Mouse (Mus musculus) cerebellum, postnatal 25 days (tissue): ENCODE results near the gene Hbb-y.
"Not testable (repeated sequence)": the region's sequence is repeated elsewhere in the genome, so short reads cannot be mapped to it uniquely, and the experiment has no call there.

ENCODE experiments used
- DNase-seq, 2 experiments: peaks; one replicate each; pipeline ENCODE4 v3.0.0; 2021; ENCODE audit warnings: mixed read lengths in 2 of 2

Hbb-y gene

DNA sequence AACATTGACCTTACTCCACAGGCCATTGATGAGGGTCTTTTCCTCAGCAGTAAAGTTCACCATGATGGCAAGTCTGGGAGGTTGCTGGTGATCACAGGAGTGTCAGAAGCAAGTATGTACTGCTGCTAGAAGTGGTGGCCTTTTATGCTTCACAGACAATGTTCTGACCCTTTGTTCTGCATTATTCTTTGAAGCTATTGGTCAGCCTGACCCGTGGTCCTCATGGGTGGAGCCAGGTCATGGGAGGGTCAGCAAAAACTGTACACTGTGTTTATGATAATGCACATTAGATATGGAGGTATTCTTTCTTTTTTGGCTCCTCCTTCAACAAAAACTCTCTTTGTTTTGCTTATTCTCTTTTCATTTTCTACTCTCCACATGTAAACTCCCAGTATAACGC is at the start of gene Hbb-y:
TSS of gene Hbb-y (minus strand) at position 127 of the 400 bp plus-strand sequence.
- DNase-seq, result no peak

DNA sequence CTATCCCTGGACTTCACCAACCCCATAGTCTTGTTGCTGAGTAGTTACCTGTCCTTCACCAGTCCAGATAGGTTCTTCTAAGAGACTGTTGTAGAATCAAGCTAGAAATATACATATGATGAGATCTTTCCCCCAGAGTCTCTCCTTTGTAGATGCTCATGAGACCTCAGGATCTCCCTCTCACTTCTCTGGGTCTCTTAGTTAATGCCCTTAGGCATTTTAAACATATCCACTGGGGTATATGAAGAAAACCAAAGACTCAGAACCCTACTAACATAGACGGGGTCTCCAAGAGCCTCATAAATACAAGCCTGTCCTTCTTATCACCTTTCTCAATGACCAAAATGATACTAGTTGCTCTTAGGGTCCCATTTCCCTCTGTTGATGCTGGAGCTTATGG is 41.4 kb upstream of the Hbb-y start, which contains the start of gene Olfr64:
TSS of gene Olfr64 (minus strand) at position 101 of the 400 bp plus-strand sequence.
- no peak for DNase-seq

DNA sequence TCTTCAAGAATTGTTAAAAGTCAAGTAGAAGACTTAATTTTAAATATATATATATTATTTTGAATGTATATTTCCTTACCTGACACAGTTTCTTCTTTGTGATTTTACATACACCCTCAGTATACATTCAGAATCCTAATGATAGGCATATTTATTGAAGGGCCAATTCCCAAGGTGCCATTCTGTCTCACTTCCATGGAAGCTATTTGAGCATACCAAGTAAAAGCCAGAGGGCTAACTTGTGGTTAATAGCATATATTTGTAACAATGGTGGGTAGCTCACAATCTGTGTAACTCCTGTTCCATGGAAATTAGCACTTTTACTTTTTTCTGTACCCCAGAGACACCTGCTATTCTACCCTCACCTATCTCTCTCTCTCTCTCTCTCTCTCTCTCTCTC is 33.1 kb upstream of the Hbb-y start, which contains the start of gene Olfr66:
TSS of gene Olfr66 (minus strand) at position 101 of the 400 bp plus-strand sequence.
- no peak for DNase-seq

DNA sequence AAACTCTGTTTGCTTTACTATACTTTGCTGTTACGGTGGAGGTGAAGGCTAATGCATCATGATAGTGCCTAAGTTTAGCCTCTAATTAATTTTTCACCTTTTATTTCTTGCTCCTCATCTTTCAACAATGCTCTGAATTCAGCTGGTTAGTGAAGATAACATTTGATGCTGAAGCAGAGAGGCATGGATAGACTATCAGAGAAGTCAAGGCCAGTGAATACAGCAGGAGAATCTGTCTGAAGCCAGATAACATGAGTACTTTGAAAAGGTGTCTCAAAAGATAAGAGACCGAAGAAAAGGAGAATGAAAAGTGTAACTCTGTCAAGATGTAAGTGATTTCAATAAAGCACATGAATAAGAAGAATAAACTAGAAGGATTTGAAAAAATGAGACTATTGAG is 24.1 kb upstream of the Hbb-y start:
- DNase-seq, result no peak

DNA sequence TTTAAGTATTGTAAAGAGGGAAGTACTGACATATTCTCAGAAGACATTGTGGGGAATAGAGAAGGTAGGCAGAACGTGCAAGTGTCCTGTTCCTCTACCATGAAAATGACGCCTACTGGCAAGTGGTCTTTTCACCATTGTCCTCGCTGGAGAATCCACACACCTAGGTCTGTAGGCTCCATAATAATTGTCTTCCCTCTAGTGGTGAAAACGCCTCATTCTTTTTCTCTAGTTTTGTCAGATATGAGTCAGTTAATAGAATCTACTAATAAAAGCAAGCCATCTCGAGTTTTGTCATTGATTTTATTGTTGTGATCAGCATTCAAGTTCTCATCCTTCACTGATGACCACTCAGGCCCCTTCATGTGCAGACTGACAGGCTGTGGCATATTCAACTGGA is 21.4 kb upstream of the Hbb-y start:
- no peak for DNase-seq

DNA sequence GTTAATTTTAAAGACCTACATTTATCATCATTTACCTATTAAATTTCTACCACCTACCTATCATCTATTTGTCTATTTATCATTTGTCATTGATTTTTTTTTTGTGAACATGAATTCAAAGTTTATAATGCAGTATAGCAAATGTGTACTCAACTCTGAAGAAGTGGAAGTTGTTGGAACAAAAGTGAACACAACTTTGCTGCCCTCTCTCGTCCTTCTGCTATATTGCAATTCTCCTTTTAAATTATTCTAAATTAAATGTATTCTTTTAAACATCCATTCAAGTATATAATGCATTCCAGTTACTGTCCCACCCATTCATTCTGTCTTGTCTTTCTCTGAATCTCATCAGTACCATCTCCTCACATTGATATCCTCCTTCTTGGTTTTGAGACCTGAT is 20.0 kb upstream of the Hbb-y start:
- DNase-seq, result no peak

DNA sequence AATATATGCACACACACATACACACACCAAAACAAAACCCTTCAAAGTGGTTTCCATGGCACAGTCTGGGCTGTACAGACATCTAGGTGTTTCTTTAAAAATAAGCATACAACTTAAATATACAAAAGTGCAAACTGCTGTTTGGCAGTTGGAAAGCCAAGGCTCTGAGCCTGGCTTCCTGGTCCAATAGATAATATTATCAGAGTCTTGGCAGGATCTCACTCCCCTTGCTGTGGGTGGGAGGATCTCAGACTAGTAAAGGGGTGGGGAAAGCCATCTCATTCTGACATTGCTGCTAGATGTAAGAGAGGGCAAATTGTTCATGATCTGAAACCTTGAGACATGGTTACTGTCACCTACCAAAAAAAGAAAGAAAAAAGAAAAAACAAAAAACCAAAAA is 17.7 kb upstream of the Hbb-y start:
- no peak for DNase-seq

DNA sequence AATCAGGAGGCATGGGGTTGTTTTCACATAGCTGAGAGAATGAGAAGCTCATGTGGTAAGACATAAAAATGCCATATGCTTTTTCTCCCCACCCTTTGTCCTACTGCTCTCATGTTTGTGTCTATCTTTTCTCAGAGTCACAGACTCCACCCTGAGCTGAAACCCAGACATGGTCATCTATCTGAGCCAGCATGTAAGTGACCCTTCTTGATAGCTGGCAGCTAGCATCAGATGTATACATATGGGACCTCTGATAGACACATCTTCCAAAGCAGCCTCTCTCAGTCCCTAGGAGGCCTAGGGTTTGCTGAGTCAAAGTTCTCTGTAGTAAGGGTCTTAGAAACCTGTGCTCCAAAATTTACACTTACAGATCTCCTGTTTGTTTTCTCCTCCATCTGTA is 12.7 kb upstream of the Hbb-y start:
- no peak for DNase-seq

DNA sequence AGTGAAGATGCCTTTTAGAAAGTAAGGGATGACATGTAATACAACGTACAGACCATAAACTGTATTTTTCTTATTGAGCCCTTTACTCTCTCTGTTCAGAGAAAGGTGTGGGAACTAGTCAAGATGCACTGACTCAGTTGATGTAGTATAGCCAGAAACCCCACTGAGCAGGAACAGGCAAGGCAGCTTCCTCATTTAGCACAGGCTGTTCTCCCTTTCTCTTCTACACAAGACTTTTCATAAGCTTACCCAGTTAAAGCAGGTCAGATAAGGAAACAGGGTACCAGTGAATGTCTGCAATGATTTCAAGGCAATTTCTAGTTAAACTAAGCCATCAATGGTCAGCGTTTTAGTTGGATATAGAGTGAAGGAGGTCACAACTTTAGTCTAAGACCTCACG is 8.5 kb upstream of the Hbb-y start:
- DNase-seq, result no peak

DNA sequence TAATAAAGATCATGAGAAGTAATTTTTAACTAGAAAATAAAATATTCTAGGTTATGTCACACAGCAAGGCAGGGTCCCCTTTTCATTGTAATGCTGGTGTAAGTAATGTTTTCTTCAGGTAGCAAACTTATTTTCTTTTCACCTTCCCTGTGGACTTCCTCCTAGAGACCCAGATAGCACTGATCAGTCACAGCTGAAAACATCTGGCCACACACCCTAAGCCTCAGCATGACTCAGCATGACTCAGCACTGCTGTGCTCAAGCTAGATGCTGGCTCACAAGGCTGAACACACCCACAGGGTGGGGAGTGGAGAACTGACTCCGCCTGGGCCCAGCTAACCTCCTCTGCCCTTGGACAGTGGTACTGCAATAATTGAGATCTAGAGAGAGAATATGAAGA is 7.8 kb upstream of the Hbb-y start:
- DNase-seq, result no peak

DNA sequence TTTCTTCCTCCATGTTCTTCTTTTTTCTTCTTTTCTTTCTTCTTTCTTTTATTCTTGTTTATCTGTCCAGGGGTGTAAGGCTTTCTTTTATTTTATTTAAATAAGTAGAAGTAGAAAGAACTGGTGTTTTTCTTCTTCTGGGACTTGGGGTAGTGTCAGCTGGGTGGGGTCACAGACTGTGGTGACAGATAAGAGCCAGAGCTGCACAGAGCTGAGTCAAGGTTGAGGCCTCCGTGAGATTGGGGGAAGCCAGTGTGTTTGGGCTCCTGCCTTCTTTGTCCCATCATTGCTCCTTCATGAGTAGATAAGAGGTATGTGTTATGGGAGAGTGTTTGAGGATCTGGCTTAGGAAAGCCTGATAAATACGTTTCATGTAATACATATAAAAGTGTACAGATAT is 6.1 kb upstream of the Hbb-y start:
- DNase-seq, result no peak

DNA sequence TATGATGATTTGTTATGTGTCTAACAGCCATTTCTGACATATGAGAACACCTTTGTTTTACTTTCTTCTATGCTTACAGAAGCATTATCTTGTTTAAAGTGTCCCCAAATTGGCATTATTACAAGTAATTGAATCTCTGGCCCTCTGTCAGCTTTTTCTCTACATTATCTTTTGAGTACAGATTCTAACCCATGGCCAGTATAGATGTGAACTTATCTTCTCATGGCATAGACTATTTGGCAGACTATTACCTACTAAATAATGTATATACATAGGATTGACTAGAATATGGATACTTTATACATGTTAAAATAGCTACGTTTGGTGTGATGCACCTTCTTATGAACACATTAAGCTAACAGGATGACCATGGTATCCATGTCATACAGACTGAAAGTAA is 1.7 kb upstream of the Hbb-y start:
- no peak for DNase-seq

DNA sequence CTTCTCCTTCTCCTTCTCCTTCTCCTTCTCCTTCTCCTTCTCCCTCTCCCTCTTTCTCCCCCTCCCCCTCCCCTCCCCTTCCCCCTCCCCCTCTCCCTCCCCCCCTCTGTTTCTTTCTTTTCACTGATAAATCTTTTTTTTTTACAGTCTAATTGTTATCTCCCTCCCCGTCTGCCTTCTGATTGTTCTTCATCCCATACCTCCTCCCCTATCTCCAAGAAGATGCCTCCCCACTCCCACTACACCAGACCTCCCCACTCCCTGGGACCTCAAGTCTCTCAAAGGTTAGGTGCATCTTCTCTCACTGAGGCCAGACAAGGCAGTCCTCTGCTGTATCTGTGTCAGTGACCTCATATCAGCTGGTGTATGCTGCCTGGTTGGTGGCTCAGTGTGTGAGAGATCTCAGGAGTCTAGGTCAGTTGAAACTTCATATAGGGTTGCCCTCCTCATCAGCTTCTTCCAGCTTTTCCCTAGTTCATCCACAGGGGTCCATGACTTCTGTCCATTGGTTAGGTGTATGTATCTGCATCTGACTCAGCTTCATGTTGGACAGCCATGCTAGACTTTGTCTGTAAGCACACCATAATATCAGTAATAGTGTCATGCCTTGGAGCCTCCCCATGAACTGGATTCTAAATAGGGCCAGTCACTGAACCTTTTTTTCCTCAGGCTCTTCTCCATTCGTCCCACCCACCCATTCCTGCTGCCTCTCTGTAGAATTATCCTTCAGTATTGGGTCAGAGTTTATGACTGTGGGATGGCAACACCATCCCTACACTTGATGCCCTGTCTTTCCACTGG is 8.3 kb downstream of the Hbb-y start:
- no peak for DNase-seq

DNA sequence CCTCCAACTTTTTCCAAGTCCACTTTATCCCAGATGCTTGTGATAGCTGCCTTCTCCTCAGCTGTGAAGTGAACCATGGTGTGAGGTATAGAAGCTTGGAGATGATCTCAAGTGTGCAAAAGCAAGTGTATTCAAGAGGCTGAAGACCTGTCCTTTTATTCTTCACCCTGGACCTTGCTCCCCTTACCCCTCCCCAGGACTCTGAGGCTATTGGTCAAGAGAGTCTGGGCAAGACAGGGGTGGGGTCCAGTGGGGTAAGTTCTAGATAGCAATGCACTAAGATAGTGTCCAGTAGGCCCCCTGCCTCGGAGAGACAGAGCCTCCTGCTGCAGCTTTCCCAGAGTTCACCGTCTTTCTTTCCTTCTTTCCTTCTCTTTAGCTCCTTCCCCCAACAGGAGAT is 10.0 kb downstream of the Hbb-y start, which contains the start of gene Hbb-bh1:
TSS of gene Hbb-bh1 (minus strand) at position 131 of the 400 bp plus-strand sequence.
- no peak for DNase-seq

DNA sequence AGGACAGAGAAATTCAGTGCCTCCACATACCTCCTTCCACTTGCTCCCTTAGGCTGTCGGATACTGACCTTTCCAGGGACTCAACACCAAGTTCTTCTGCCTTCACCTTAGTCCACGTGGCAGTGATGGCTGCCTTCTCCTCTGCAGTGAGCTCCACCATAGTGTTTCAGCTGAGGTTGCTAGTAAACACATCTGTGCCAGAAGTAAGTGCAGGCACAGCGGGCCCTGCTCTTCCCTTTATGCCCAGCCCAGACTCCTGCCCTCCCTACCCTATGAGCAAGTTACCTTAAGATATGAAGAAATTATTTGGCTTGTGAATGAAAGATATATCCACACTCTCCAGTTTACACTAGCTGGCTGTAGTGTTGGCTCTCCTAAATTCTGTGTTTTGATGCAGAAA is 12.7 kb downstream of the Hbb-y start, which contains the start of gene Hbb-bh2:
TSS of gene Hbb-bh2 (minus strand) at position 253 of the 400 bp plus-strand sequence.
- DNase-seq, result no peak

DNA sequence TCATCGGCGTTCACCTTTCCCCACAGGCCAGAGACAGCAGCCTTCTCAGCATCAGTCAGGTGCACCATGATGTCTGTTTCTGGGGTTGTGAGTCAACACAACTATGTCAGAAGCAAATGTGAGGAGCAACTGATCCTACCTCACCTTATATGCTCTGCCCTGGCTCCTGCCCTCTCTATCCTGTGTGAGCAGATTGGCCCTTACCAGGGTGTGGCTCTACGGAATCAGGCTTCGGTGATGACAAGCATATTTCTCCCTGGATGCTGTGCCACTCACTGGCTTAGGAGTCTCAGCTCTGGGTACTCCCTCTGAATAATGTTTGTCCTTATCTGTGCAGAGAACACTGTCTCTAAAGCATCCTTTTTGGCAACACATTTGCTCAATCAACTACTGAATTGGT is 25.2 kb downstream of the Hbb-y start, which contains the start of gene Hbb-bs:
TSS of gene Hbb-bs (minus strand) at position 289 of the 400 bp plus-strand sequence.
- DNase-seq, result no peak

DNA sequence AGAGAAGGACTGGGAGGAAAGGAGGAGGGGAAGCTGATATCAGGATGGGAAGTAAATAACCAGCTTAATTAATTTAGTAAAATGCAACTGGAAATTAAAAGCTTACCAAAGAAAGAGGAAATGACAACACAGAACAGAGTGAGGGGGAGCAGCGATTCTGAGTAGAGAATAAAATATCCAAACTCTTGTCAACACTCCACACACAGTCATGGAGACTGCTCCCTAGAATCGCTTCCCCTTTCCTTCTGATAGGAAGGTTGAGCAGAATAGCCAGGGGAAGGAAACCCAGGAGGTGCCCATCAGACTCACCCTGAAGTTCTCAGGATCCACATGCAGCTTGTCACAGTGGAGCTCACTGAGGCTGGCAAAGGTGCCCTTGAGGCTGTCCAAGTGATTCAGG is 25.9 kb downstream of the Hbb-y start:
- not testable (repeated sequence) for DNase-seq

DNA sequence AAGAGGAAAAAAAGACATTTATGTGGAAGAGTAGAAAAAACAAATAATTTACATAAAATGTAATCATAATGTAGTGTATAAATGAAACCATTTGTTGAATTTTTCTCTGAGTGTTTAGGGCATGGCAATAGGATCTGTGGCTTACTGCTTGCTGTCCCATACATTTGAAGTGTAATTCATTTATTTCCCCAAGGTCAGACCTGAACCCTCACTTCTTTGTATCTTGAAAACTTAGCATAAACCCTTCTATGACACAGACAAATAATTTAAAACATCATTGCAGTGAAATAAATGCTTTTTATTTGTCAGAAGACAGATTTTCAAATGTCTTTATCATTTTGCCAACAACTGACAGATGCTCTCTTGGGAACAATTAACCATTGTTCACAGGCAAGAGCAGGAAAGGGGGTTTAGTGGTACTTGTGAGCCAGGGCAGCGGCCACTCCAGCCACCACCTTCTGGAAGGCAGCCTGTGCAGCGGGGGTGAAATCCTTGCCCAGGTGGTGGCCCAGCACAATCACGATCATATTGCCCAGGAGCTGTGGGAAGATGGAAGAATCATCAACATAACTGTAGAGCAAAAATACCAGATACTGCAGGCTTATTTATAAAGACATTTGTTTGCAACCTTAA is 26.6 kb downstream of the Hbb-y start:
- no peak for DNase-seq

DNA sequence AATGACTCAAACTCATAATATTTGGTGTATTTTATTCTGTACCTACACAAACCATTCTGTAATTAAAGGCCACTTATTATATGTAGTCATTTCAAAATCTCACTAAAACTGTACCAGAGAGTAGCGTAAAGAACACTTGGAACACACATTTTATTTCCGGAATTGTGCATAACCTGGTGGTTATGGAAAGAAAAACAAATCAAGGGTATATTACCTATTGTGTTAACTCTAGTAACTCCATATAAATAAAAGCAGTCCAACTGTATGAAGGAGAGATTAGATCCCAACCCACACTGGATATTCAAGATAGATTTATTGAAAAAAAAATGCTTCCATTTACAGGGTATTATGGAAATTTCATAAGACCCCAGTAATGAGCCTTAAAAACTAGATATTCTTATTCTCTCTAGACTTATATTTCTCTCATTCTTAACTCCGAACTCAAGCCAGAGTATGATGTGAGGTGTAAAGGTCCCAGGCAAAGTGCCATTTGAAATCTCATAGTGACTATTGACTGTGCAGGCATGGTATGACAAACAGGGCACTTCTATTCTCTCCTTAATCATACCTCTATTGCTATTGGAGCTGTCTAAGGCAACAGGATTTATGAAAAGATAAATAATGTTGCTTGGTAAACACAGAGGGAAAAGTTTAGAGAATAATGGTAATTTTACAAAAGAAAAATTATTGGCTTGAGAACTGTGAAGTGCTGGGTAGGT is 27.3 kb downstream of the Hbb-y start:
- no peak for DNase-seq

DNA sequence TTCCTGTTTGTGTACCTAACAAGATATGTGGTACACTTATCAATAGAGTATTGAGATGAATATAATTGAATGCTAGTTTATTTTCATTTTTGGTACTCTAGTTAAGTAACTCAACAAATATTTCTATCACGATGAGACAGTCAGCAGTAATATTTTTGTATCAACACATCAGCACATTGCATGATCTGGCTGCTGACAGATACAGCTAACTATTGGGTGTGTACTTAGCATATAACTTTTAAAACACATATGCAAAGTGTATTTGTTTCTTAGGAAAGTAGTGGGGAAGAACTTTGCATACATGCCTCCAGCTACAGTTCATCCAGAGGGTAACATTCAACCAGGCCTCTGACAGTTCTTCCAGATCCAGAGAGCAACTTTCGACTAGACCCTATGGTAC is 28.4 kb downstream of the Hbb-y start:
- no peak for DNase-seq

DNA sequence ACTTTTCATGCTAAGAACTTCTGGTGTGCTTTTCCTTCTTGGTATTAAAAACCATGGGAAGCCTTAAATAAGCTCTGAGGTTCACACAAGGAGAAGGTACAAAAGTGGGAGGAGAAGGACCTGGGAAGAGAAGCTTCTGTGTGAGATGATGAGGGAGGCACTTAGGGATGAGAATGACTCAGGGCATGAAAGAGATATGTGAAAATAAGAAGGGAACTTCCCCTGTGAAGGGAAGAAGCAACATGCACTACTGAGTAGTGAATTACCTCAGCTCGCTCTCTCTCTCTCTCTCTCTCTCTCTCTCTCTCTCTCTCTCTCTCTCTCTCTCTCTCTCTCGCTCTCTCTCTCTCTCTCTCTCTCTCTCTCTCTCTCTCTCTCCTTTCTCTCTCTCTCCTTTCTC is 37.9 kb downstream of the Hbb-y start:
- not testable (repeated sequence) for DNase-seq

DNA sequence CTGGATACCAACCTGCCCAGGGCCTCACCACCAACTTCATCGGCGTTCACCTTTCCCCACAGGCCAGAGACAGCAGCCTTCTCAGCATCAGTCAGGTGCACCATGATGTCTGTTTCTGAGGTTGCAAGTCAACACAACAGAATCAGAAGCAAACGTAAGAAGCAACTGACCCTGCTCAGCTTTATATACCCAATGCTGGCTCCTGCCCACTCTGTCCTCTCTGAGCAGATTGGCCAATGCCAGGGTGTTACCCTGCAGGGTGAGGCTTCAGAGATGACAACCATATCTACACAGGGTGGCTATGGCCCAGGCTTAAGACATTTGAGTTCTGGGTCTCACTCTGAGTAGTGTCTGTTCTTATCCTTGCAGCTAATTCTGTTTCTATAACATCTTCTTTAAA is 39.2 kb downstream of the Hbb-y start, which contains the start of gene Hbb-bt:
TSS of gene Hbb-bt (minus strand) at position 231 of the 400 bp plus-strand sequence.
- DNase-seq, result no peak

DNA sequence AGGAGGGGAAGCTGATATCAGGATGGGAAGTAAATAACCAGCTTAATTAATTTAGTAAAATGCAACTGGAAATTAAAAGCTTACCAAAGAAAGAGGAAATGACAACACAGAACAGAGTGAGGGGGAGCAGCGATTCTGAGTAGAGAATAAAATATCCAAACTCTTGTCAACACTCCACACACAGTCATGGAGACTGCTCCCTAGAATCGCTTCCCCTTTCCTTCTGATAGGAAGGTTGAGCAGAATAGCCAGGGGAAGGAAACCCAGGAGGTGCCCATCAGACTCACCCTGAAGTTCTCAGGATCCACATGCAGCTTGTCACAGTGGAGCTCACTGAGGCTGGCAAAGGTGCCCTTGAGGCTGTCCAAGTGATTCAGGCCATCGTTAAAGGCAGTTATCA is 39.9 kb downstream of the Hbb-y start:
- not testable (repeated sequence) for DNase-seq
